Mouse (Mus musculus) T-helper 2 cell (primary cell): ENCODE data around the gene Plg.

ENCODE experiments used
- in situ Hi-C: fragments of 300-600 bp; cut with MboI, MseI; formaldehyde crosslinking; loops from one replicate; pipeline ENCODE4 v1.15.1; 2025; ENCODE audit warnings: high pct_unique_total_duplicates

The Plg gene

GRCm38 (mm10) chr17:12377981-12378705 lies at the start of gene Plg:
Plg (plus strand) TSS chr17:12378608.
- in situ Hi-C loops: no loop called here

GRCm38 (mm10) chr17:12335115-12335514 lies 43.3 kb upstream of the Plg start:
- in situ Hi-C loops: no loop called here

- in situ Hi-C loops: no loop called here
Measured at GRCm38 (mm10) chr17:12336073-12336868, 42.1 kb upstream of the Plg start.

GRCm38 (mm10) chr17:12337156-12337555 lies 41.3 kb upstream of the Plg start:
- in situ Hi-C loops: no loop called here

GRCm38 (mm10) chr17:12343702-12344376 lies 34.6 kb upstream of the Plg start:
- in situ Hi-C loops: no loop called here

GRCm38 (mm10) chr17:12347462-12347861 lies 30.9 kb upstream of the Plg start:
- in situ Hi-C loops: no loop called here

GRCm38 (mm10) chr17:12351564-12351963 lies 26.8 kb upstream of the Plg start:
- in situ Hi-C loops: no loop called here

- in situ Hi-C loops: no loop called here
Measured at GRCm38 (mm10) chr17:12352781-12353180, 25.6 kb upstream of the Plg start.

- in situ Hi-C loops: loop anchor here (5.0 to 10.0 kb wide), 2 partner anchors 48 to 85 kb away; no protein-coding TSS in a partner anchor
Measured at GRCm38 (mm10) chr17:12359876-12360275, 18.5 kb upstream of the Plg start.

- in situ Hi-C loops: loop anchor here (5.0 to 10.0 kb wide), 2 partner anchors 52 to 89 kb away; no protein-coding TSS in a partner anchor
Measured at GRCm38 (mm10) chr17:12363601-12364425, 14.6 kb upstream of the Plg start.

- in situ Hi-C loops: loop anchor here (5.0 to 10.0 kb wide), 2 partner anchors 52 to 90 kb away; no protein-coding TSS in a partner anchor
Measured at GRCm38 (mm10) chr17:12364426-12364735, 14.0 kb upstream of the Plg start.

- in situ Hi-C loops: loop anchor here (10.0 kb wide), 1 partner anchor 93 kb away; no protein-coding TSS in a partner anchor
Measured at GRCm38 (mm10) chr17:12367373-12367930, 11.0 kb upstream of the Plg start.

- in situ Hi-C loops: loop anchor here (10.0 kb wide), 1 partner anchor 95 kb away; no protein-coding TSS in a partner anchor
Measured at GRCm38 (mm10) chr17:12369393-12369792, 9.0 kb upstream of the Plg start.

- in situ Hi-C loops: loop anchor here (5.0 kb wide), 1 partner anchor 333 kb away; no protein-coding TSS in a partner anchor
Measured at GRCm38 (mm10) chr17:12370289-12370688, 8.1 kb upstream of the Plg start.

- in situ Hi-C loops: loop anchor here (5.0 kb wide), 1 partner anchor 334 kb away; no protein-coding TSS in a partner anchor
Measured at GRCm38 (mm10) chr17:12371310-12371925, 7.0 kb upstream of the Plg start.

- in situ Hi-C loops: loop anchor here (5.0 kb wide), 1 partner anchor 335 kb away; no protein-coding TSS in a partner anchor
Measured at GRCm38 (mm10) chr17:12372021-12372420, 6.4 kb upstream of the Plg start.

- in situ Hi-C loops: loop anchor here (5.0 kb wide), 1 partner anchor 336 kb away; no protein-coding TSS in a partner anchor
Measured at GRCm38 (mm10) chr17:12373601-12374144, 4.7 kb upstream of the Plg start.

GRCm38 (mm10) chr17:12380287-12380686 lies 1.9 kb downstream of the Plg start:
- in situ Hi-C loops: no loop called here

- in situ Hi-C loops: no loop called here
Measured at GRCm38 (mm10) chr17:12381579-12381978, 3.2 kb downstream of the Plg start.

- in situ Hi-C loops: no loop called here
Measured at GRCm38 (mm10) chr17:12382531-12382930, 4.1 kb downstream of the Plg start.
